Mouse (Mus musculus): ENCODE data around the gene Slc32a1. TPM values are rescaled to one million over a fixed set of nuclear protein-coding genes. Genes with fewer than 3 reads are reported as not detected.

Slc32a1 gene
- polyA plus RNA-seq (2017; shearing (Covaris generic)): not detected

DNA sequence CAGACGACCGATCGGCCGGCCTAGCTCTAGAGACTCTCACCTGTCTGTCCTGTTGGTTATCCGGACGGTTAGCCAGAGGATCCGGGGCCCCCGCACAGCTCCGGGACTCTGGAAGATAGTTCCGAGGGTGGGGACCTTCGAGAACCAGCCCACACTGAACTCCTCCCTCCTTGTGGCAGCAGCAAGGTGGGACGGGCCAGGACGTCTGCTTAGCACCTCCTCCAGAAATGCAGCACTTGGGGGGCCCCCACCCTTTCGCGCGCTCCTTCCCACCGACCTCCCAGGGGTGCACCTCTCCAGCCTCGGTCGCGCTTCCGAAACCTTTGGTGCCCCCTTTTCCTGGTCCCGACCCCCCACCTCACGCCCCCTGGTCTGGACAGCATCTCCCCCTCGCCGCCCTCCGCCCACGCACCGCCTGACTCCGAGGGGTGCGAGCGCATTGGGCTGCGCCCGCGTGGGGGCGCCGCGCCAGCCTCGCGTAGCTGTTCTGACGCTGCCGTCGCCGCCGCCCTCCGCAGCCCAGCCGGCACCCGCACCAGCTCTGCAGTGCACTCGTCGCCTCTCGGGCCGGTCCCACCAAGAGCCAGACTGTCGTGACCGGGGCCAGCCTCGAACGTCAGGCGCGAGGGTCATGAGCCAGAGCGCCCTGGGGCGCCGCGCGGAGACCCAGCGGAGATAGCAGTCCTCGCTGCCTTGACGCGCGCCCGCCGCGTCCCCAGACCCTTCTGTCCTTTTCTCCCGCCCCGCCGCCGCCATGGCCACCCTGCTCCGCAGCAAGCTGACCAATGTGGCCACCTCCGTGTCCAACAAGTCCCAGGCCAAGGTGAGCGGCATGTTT, at the start of gene Slc32a1:
Gene Slc32a1 (plus strand): TSS at position 280 of the 838 bp plus-strand sequence.

GRCm38 (mm10) chr2:158624718-158625222, 14.2 kb downstream of the Slc32a1 start, which contains the start of gene Actr5:
Actr5 (plus strand) TSS chr2:158624888.

GRCm38 (mm10) chr2:158665098-158665497, 54.5 kb downstream of the Slc32a1 start, which contains the start of gene Ppp1r16b:
Ppp1r16b (plus strand) TSS chr2:158665398.

Other genes with a start within 250 kb of the Slc32a1 start
- 0.06 TPM for gene Snhg11, start 235.1 kb upstream of the Slc32a1 start, polyA plus RNA-seq (2017; shearing (Covaris generic))
- gene Ralgapb, start 200.9 kb upstream of the Slc32a1 start, polyA plus RNA-seq (2017; shearing (Covaris generic)): 9.1 TPM
- not detected for gene Adig, start 108.2 kb upstream of the Slc32a1 start, polyA plus RNA-seq (2017; shearing (Covaris generic))
- not detected for gene Arhgap40, start 98.0 kb upstream of the Slc32a1 start, polyA plus RNA-seq (2017; shearing (Covaris generic))
- gene Actr5, start 14.1 kb downstream of the Slc32a1 start, polyA plus RNA-seq (2017; shearing (Covaris generic)): 1.6 TPM
- gene Ppp1r16b, start 54.6 kb downstream of the Slc32a1 start, polyA plus RNA-seq (2017; shearing (Covaris generic)): 54.5 TPM
- gene Fam83d, start 157.3 kb downstream of the Slc32a1 start, polyA plus RNA-seq (2017; shearing (Covaris generic)): 0.56 TPM
- 20.9 TPM for gene Dhx35, start 184.0 kb downstream of the Slc32a1 start, polyA plus RNA-seq (2017; shearing (Covaris generic))